Mouse (Mus musculus) lung, postnatal 0 days (tissue): ENCODE data around the gene Akap14.

Source experiments
- CTCF ChIP-seq: IDR thresholded peaks from 2 replicates; pipeline ENCODE4 v1.5.1; 2016; ENCODE audit warnings: antibody characterized with exemption, mild to moderate bottlenecking
- EP300 ChIP-seq: IDR thresholded peaks from 2 replicates; pipeline ENCODE4 v1.6.1; 2016; ENCODE audit warnings: antibody characterized with exemption, mild to moderate bottlenecking, control low read depth

DNA sequence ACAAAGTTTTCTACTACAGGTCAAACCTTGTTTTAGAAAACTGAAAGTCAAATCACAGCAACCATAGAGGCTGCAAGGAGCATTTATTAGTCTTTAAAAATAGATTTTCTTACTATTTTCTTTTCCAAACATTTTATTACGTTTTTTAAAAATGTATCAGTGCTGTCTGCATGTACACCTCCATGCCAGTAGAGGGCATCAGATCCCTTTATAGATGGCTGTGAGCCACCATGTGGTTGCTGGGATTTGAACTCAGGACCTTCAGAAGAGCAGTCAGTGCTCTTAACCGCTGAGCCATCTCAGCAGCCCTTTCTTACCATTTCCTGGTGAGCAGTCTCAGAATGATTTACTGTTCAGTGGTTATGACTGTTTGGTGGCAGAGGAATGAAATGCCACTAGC is 64.8 kb downstream of the Akap14 start:
- TF ChIP-seq CTCF (peak; percentile 41), EP300 (no peak)
